ENCODE assay signal across 24 mouse cellular contexts in genomic region chr9:60586920-60587319, GRCm38 (mm10).
DNase-seq lines count a peak whose midpoint lies in the region; ATAC-seq and TF ChIP-seq lines count a peak whose summit lies in the region.
"Had no signal": no experiment of that assay in that cellular context is flagged by ENCODE, and none has a peak within 500 bp of the region (broad histone marks: within the 10 kb centered on the region; RNA-seq: fewer than 3 reads in every experiment).

No protein-coding gene starts in this region.

- H3K27ac ChIP-seq in heart, postnatal 0 days (ENCODE audit: low read depth), result no peak overlapping the region
- no peak overlapping the region for H3K27ac ChIP-seq in liver, postnatal 0 days (ENCODE audit: low read depth)
- H3K27ac ChIP-seq in liver, embryonic 12.5 days, result no peak overlapping the region
- H3K27ac ChIP-seq: forebrain, embryonic 10.5 days; gastrocnemius, adult 2 months; hindbrain, embryonic 15.5 days; limb, embryonic 12.5 days; liver, embryonic 13.5 days had no signal

- no peak for ATAC-seq in heart, postnatal 0 days (ENCODE audit: insufficient read depth, low read depth)
- ATAC-seq in liver, postnatal 0 days, result no peak
- ATAC-seq in liver, embryonic 12.5 days, result no peak
- ATAC-seq: activated CD4-positive, CD25-positive, alpha-beta regulatory T cell, adult 4 months; midbrain, embryonic 16.5 days; Patski had no signal

- intact Hi-C loops in heart, postnatal 14 days (cut with DNase I), result no loop called here

- no peak for DNase-seq in heart, postnatal 0 days (ENCODE audit: low spot score)
- no peak for DNase-seq in heart, postnatal 14 days
- no peak for DNase-seq in liver, postnatal 0 days
- DNase-seq in thymus, postnatal 4 days, result peak; percentile 45
- no peak for DNase-seq in thymus, postnatal 36 days
- no peak for DNase-seq in MN1 (ENCODE audit: low spot score)
- DNase-seq: adrenal gland, postnatal 14 days; cerebellum, adult 18-20 months; cerebellum, postnatal 25 days; gastrocnemius, adult 2 months; kidney, adult 11 months; kidney, postnatal 14 days; layer of hippocampus, adult 9-11 months; liver, embryonic 13.5 days; right cerebral cortex, postnatal 14 days; spleen, adult 18-20 months had no signal

- no peaks in the 10 kb centered on the region for H3K4me1 ChIP-seq in heart, postnatal 0 days (ENCODE audit: control insufficient read depth, insufficient read depth)
- no peaks in the 10 kb centered on the region for H3K4me1 ChIP-seq in liver, postnatal 0 days (ENCODE audit: insufficient read depth)
- H3K4me1 ChIP-seq in liver, embryonic 12.5 days, result no peaks in the 10 kb centered on the region
- H3K4me1 ChIP-seq: forebrain, embryonic 10.5 days; hindbrain, embryonic 15.5 days; limb, embryonic 12.5 days; liver, embryonic 13.5 days had no signal

- no peak overlapping the region for H3K4me3 ChIP-seq in heart, postnatal 0 days (ENCODE audit: low read depth, low read length)
- no peak overlapping the region for H3K4me3 ChIP-seq in liver, postnatal 0 days (ENCODE audit: low read depth, low read length)
- H3K4me3 ChIP-seq in liver, embryonic 12.5 days, result no peak overlapping the region
- H3K4me3 ChIP-seq: forebrain, embryonic 10.5 days; gastrocnemius, adult 2 months; hindbrain, embryonic 15.5 days; limb, embryonic 12.5 days; liver, embryonic 13.5 days had no signal

- no peaks in the 10 kb centered on the region for H3K36me3 ChIP-seq in heart, postnatal 0 days (replicated peaks; ENCODE audit: control insufficient read depth, insufficient read depth, low read length)
- no peaks in the 10 kb centered on the region for H3K36me3 ChIP-seq in liver, postnatal 0 days (replicated peaks; ENCODE audit: insufficient read depth, low read length)
- no peaks in the 10 kb centered on the region for H3K36me3 ChIP-seq in liver, embryonic 12.5 days
- H3K36me3 ChIP-seq: liver, embryonic 13.5 days had no signal

- no peak for TF ChIP-seq EP300 in heart, postnatal 0 days (IDR thresholded peaks at IDR 0.05; ENCODE audit: low read depth)
- TF ChIP-seq EP300 in liver, postnatal 0 days (IDR thresholded peaks at IDR 0.05; ENCODE audit: low read depth), result no peak

- H3K9ac ChIP-seq in heart, postnatal 0 days (replicated peaks; ENCODE audit: low read depth, low read length), result no peak overlapping the region
- H3K9ac ChIP-seq in liver, postnatal 0 days (replicated peaks), result no peak overlapping the region
- no peak overlapping the region for H3K9ac ChIP-seq in liver, embryonic 12.5 days
- H3K9ac ChIP-seq: hindbrain, embryonic 15.5 days; limb, embryonic 12.5 days; liver, embryonic 13.5 days had no signal

- no peak overlapping the region for H3K4me2 ChIP-seq in heart, postnatal 0 days (ENCODE audit: low read depth, low read length)
- H3K4me2 ChIP-seq in liver, postnatal 0 days (ENCODE audit: low read depth, low read length), result no peak overlapping the region
- H3K4me2 ChIP-seq in liver, embryonic 12.5 days, result no peak overlapping the region
- H3K4me2 ChIP-seq: heart, embryonic 11.5 days; hindbrain, embryonic 15.5 days; limb, embryonic 12.5 days; liver, embryonic 13.5 days had no signal

- peak; percentile 37 for TF ChIP-seq CTCF in heart, postnatal 0 days (IDR thresholded peaks at IDR 0.05; ENCODE audit: low read depth)
- TF ChIP-seq CTCF in liver, postnatal 0 days (IDR thresholded peaks at IDR 0.05; ENCODE audit: low read depth), result peak; percentile 12; the same call in 1 of the 2 replicates

- no peaks in the 10 kb centered on the region for H3K9me3 ChIP-seq in heart, postnatal 0 days (replicated peaks; ENCODE audit: control insufficient read depth, low read length)
- no peaks in the 10 kb centered on the region for H3K9me3 ChIP-seq in liver, postnatal 0 days (ENCODE audit: low read length)
- no peaks in the 10 kb centered on the region for H3K9me3 ChIP-seq in liver, embryonic 12.5 days (replicated peaks)
- H3K9me3 ChIP-seq: forebrain, embryonic 10.5 days; hindbrain, embryonic 15.5 days; limb, embryonic 12.5 days; liver, embryonic 13.5 days had no signal

- 88% methylated on average over 3 of the region's 3 CpGs for WGBS in heart, postnatal 0 days
- 75% methylated on average over 3 of the region's 3 CpGs for WGBS in liver, postnatal 0 days (ENCODE audit: insufficient replicate concordance)
- WGBS in liver, embryonic 12.5 days (ENCODE audit: insufficient replicate concordance), result 60% methylated on average over 3 of the region's 3 CpGs

- no peaks in the 10 kb centered on the region for H3K27me3 ChIP-seq in heart, postnatal 0 days (ENCODE audit: control insufficient read depth, insufficient read depth, low read length)
- H3K27me3 ChIP-seq in liver, postnatal 0 days (ENCODE audit: insufficient read depth, low read length), result no peaks in the 10 kb centered on the region
- no peaks in the 10 kb centered on the region for H3K27me3 ChIP-seq in liver, embryonic 12.5 days (replicated peaks)
- H3K27me3 ChIP-seq: hindbrain, embryonic 15.5 days; limb, embryonic 12.5 days; liver, embryonic 13.5 days; Patski had no signal
